Mouse (Mus musculus) heart, postnatal 0 days (tissue): ENCODE data around the gene Ccdc88a.

Experiments used
- CTCF ChIP-seq: IDR thresholded peaks from 2 replicates; pipeline ENCODE4 v1.5.1; 2016; ENCODE audit warnings: antibody characterized with exemption, control low read depth, low read depth
- EP300 ChIP-seq: IDR thresholded peaks from 2 replicates; pipeline ENCODE4 v1.6.1; 2016; ENCODE audit warnings: antibody characterized with exemption, low read depth

GRCm38 (mm10) chr11:29525988-29526794 is 152.7 kb downstream of the Ccdc88a start, which contains the start of gene Mtif2:
- TF ChIP-seq CTCF (no peak), EP300 (no peak; the same call in 1 of the 2 replicates)
